Mouse (Mus musculus): ENCODE data around the gene Aspn.

The Aspn gene

DNA sequence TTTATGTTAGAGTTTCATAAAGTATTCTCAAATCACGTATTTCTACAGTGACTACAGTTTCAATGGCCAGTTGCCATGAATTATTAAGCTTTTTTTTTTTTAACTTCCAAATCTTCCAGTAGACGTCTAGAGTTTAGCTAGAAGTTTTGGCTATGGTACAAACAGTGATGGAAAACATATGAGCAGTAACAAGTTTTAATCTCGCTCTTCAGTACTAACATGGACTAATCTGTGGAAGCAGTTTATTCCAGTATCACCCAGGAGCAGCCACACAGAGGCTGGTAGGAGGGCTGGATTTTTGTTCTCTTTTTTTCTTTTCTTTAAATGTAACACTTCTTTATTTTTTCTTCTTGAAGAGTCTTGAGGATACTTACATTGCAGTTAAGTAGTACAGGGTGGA is at the start of gene Aspn:
Aspn (plus strand) TSS at position 165 of the 400 bp plus-strand sequence.
- DNase-seq (ENCODE audit: low spot score) = no peak

DNA sequence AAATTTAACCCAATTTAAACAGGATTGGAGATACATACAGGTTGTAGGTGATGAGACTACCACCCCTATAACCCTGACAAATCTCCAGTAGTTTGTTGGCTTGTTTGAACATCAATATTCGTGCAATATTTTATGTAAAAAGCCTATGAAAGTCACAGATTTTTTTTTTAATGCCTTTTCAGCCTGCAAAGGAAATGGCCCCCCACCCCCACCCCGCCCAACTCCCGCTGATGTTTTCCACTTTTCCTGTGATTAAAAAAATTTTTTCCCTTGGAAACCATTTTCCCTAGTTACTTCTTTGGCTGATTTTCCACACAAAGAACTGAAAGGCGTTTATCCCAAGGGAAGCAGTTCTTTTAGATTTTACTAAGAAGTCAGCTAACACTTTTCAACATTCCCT is 39.7 kb upstream of the Aspn start, which contains the start of gene Ecm2:
Ecm2 (plus strand) TSS at position 301 of the 400 bp plus-strand sequence.
- DNase-seq (ENCODE audit: low spot score) = no peak

DNA sequence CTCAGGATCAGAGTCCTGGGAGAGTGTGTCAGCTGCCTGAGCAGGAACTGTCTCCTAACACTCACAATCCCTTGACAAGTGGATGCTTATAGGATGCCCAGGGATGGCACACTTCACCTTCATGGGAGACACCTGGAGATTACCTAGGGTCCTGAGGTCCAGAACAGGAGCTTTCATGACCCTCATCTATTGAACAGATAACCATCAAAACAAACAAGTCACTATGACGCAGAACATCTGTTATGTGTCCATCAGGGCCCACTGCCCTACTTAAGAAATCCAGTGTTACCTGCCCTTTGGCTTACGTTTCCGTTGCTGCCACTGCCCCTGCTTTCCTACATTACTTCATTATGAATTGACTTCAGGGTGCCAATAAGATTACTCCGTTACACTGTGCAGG is 38.5 kb upstream of the Aspn start:
- no peak for DNase-seq (ENCODE audit: low spot score)

DNA sequence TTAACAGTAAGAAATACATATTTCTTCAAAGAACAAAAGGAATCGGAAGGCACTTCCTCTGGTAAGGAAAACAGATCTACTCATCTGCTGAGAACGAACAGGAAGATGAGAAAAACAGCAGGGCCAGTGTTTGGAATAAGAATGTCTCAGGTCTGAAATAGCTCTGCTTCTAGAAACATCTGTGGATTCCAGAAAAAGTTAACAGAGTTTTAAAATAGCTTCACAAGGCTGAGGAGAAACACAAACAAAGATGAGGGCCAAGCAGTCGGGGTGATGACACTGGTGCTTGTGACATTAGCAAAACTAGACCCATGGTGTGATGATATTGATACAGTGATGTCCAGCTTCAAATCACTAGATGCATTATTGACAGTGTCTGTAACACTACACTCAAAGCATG is 37.1 kb upstream of the Aspn start:
- DNase-seq (ENCODE audit: low spot score) = no peak

DNA sequence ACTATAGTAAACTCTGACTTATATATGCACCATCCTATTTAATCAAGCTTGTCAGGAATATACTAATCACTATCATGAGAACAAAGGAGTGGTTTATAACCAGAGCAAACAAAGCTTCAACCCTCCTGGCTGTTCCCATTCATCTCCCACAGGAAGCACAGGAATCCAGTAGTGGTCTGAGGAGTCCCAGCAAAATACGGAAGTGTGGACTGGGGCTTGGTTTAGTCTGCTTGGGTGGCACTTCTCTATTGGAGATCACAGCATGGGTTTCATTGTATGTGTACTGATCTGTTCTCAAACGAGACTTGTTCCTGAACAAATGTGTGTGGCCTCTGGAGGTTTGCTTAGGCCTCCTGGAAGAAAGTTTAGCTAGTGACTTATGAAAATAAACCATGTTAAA is 25.5 kb upstream of the Aspn start:
- no peak for DNase-seq (ENCODE audit: low spot score)

DNA sequence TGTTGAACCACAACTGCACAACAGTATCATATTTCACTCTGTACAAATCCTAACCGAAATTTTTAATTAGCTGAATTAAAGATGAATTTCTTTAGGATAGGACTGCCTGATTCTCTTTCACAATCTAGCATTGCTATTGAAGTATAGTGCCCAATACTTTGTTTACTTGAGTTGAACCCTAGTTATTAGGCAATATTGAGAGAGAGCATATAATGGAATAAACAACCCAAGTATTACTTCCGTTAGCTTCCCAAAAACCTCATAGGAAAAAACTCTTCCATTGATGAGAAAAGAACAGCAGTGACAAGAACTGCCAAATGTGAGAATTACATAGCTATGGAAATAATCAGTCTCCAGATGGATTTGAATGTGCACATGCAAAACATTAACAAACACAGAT is 18.0 kb upstream of the Aspn start:
- no peak for DNase-seq (ENCODE audit: low spot score)

DNA sequence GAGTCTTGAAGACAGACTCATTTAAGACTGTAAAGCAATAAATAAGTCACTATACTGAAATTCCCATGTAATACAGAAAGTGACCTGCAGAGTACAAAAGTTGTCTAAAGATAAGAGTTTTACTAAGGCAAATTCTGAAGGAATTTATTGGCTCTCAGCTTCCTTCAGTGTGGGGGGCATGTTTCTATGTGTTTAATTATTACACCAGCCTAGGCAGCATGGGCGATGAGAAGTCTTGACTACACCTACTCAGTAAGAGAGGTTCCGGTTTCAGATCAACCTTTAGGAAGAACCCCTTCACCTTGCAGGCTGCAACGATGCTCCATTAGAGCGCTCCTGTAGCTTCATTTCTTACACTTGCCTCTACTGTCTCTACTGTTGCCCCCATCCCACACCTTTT is 13.6 kb upstream of the Aspn start:
- DNase-seq (ENCODE audit: low spot score) = no peak

DNA sequence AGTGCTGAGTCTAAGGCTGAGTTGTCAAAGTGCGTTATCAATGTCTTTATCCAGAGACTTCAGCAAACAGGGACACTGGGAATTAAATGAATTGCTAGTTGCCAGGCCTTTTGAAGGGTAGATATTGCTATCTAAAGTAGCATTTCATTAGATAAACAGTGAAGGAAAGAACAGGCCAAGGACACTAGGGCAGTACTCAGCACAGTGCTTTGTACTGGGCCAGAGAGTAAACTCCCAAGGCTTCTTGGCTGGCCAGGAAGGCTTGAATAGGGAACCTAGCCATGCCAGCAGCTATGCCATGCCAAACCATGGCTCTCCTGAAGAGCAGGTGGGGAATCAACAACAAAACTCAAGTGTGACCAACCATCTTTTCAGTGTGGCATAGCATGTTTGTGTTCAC is 7.3 kb upstream of the Aspn start:
- DNase-seq (ENCODE audit: low spot score) = no peak

DNA sequence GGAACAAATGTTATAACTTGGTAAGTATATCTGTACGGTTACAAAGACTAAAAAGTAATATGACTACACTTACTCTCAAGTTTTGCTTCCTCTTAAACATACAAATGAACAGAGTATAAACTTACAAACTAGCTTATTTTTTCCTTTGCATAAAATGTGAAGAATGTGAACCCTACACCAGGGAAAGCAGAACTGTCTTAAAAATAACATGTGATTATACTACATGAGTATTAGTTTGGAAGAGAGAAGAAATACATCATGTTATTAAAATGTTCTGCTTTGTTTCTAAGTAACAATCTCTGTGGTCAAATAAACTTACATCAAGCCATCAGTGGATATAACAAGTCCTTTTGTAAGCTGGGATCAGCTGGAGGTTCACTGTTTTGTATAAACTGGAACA is 5.5 kb upstream of the Aspn start:
- no peak for DNase-seq (ENCODE audit: low spot score)

DNA sequence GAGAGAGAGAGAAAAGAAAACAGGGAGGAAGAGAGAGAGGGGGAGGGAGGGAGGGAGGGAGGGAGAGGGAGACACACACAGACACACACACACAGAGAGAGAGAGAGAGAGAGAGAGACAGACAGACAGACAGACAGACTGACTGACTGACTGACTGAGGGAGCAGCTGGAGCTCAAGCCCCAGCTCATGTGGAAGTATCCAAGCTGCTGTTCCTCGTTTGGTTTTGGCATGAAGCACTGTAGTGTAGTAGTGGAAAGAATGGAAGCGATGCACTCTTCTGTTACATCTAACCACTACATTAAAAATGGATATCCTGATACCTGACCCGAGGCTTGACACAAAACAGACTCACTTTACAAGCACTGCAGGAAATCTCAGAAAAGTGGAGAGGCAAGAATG is 1.4 kb downstream of the Aspn start:
- no peak for DNase-seq (ENCODE audit: low spot score)

DNA sequence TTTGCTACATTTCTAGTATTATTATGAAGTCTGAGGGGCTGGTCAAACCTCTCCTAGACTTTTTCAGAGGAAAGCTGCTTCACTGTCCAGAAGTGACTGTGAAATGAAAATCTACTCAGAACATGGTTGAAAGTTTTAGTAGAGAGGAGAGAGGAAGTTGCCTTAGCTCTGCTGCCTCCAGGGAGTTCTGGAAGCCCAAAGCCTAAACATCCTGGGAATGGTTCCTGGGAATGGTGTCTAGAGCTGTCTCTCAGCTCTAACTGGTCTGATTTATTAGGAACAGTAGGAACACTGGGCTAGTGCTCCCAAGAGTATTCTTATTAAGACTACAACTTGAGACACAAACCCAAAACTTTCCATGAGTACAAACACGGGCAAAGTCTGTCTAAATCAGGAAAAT is 2.3 kb downstream of the Aspn start:
- no peak for DNase-seq (ENCODE audit: low spot score)

DNA sequence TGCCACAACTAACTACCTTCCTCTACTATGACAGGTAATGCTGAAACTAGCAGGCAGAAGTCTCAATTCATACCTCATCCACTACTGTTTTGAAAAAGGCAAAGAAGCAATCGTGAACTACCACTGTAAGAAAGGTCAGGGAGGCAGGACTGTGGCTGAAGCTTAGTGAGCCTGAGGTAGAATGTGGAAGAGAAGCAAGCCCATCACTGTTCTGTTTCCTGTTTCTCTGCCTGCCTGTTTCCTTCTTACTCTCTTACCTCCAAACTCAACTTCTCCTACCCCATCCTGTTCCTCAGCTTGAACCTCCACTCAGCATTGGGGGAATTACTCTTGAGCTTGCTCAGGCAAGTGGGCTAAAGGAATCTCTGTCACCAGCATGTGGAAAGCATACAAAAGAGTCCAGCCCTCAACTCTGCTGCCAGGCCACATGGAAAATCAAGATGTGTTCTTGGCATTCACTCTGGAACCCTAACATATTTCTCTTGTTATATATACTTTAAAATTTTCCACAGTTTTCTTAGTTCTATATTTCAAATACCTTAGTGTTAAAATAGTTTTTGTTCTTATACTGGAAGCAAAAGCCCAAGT is 3.4 kb downstream of the Aspn start:
- no peak for DNase-seq (ENCODE audit: low spot score)

DNA sequence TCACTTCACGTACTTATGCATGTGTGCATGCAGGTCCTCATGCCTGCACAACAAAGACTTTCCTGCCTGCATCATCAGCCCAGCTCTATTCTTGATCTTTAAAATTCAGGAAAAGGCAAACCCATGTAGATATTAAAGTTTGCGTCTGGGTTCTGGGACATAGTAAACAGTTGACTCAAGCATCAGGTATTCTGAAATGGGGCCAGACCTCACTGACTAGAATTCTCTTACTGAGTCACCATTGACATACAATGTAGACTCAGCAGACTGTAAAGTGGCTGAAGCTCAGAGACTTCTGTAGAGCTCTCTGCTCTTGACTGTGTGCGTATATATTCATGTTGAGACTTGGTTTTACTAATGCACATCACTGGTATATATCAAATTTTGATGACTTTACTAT is 5.4 kb downstream of the Aspn start:
- no peak for DNase-seq (ENCODE audit: low spot score)

DNA sequence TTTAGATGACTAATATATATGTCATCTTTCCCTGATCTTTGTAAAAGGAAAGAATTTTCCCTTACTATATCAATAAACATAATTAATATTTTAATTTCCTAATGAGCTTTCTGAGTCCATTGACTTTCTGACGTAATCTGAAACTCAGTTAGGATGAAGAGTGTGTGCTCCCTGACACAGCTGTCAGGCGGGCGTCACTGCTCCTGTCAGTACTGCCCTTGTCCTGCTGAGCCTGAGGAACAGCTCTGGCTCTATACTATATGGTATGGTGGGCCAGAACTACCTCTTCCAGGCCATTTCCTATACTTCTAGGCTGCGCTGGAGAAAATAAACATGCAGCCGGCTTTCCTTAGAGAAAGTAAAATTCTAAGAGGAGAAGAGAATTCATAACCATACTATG is 10.3 kb downstream of the Aspn start:
- DNase-seq (ENCODE audit: low spot score) = no peak

DNA sequence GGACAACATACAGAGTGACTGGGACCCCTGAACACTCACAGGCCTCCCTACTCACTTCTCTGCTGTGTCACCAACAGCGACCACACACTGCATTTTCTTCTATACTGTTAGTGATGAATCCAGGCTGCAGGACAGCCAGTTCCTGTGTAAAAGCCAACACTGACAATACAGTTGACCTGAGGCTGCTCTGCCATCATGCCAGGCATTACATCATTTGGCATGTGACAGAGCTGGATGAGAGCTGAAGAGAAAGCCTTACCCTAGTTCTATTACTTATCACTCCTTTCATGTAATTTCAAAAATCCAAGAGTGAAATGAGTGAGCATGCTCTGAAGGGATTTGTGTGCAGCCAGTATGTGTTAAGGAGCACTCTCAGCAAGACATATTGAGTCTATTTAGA is 12.0 kb downstream of the Aspn start:
- DNase-seq (ENCODE audit: low spot score) = no peak

DNA sequence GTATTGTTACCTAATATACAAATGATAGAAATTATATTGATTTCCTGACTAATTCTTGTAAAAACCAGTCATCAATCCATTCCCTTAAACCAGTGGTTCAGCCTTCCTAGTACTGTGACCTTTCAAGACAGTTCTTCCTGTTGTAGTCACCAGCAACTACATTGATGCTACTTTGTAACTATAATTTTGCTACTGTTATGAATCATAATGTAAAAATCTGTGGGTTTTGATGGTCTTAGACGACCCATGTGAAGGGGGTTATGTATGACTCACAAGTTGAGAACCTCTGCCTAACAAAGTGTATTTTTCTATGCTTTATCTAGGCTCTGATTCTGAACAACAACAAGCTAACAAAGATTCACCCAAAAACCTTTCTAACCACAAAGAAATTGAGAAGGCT is 12.7 kb downstream of the Aspn start:
- DNase-seq (ENCODE audit: low spot score) = no peak

DNA sequence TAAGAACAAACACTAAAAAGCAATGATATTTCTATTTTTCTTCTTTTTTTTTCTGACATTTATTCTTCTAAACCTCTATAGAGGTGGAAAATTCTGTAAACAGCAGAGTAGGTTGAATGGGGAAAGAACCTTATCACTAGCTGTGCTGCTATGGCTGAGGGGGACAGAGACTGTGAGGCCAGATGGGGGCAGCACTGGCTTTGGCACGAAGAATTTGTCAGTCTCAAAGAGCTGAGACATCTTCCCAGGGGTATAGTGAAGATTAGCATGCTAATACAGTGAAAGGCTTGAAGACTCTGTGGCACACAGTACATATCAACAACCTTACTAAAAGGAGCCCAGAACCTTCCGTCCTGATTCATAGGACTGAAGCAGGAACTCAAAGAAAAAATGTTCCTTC is 14.9 kb downstream of the Aspn start:
- DNase-seq (ENCODE audit: low spot score) = no peak

DNA sequence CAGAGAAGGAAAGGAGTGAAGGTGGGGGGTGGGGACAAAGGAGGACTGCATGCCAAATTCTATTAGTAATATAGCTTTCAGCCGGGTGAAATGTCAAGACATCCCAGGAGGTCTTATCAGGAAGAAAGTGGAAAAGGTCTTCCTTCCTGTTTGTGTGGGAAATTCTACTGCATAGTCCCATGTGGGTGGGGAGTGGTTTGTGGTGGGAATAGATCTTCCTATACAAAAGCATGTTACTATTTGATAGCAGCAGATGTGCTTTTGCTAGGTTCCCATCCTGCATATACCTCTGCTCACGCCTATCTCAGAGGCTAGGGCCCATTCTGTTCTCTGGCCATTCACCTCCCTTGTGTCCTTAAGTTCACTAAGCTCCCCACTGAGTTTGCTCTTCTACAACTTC is 16.6 kb downstream of the Aspn start:
- DNase-seq (ENCODE audit: low spot score) = no peak

DNA sequence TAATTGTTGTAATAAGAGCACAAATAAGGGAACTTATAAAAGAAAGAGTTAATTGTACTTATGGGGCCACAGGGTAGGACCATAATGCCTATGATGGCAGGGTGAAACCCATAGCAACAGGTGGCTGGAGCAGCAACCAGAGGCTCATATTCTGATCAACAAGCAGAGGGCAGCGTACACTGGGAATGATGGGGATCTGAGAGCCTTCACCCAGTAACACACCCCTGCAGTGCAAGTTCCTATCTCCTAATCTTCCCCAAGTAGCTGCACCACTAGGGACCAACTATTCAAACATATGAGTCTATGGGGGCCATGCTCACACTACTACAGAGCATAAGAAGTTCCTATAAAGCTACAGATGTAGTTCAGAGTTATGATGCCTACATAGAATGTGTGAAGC is 20.1 kb downstream of the Aspn start:
- no peak for DNase-seq (ENCODE audit: low spot score)

DNA sequence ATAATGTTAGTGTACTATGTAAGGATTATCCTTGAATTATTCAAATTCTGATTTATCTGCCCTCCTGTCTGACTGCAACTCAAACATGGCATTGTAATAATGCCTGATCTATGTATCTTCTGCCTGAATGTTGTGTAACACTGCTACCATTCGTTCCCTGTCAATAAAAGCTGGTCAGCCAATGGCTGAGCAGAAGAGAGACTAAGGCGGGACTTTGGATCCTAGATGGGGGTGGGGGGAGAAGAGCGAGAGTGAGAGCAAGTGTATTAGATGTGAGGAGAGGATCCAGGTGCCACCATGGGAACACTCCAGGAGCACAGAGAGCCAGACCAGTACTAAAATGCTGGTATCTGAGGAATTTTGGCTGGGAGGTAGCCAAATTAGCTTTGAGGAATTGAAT is 26.1 kb downstream of the Aspn start:
- no peak for DNase-seq (ENCODE audit: low spot score)

DNA sequence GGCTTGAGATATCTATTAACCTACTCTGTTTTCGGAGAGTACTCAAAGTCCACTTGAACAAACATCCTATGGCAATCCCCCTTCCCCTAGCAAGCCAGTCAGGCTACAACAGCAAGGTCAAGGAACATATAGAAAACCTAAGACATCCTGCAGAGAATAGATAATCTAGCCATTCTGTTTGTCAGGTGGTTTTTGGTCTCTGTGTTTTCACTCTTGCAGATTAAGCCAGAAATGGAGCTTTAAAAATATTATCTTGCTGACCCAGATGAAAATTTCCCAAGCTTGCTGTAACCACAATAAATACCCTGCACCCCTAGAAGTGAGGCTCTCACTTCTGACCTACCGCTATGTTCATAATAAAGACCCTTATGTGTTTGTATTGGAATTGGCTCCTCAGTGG is 27.2 kb downstream of the Aspn start:
- no peak for DNase-seq (ENCODE audit: low spot score)

DNA sequence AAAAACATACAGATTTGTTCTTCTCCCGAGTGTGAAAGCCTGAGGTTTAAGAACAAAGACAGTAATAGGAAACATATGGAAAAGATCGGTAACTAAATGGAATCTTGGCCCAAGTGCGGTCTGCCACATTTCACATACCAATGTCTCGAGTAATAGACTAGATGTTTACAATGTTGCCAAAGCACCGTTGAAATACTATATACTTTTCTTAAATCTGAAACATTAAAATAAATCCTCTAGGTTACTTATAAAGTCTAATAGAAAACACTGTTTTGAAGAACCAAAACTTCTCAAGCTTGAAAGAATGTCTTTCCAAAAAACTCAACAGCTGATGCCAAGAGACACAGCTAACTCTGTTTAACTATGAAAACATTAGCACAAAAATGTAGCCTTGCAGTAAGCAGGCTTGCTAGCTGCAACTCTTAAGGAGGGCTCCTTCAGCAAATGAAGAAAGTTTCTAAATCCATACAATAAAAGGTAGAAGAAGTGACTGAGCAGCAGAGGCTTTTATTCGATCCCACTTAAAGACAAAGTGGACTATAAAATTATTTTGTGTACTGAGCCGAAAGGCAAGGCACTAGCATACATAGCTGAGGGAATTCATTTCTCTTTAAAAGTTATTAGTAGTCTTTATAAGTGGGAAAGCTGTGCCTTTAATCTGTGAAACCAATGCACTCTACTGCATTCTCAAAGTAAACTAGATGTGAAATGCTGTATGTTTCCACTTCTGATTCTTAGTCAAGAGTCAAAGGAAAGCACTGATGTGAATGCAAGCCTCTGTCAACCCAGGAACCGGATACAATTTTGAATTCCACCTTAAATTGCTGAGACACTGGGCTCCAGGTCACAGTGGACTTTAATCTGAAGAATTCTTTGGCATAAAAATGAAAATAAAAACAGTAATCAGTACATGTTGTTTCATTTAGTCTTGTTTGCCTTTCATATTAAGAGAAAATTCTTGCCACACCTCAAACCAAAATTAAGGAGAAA is 37.6 kb downstream of the Aspn start, which contains the start of gene Omd:
Omd (plus strand) TSS at position 922 of the 990 bp plus-strand sequence.
- DNase-seq (ENCODE audit: low spot score) = no peak

DNA sequence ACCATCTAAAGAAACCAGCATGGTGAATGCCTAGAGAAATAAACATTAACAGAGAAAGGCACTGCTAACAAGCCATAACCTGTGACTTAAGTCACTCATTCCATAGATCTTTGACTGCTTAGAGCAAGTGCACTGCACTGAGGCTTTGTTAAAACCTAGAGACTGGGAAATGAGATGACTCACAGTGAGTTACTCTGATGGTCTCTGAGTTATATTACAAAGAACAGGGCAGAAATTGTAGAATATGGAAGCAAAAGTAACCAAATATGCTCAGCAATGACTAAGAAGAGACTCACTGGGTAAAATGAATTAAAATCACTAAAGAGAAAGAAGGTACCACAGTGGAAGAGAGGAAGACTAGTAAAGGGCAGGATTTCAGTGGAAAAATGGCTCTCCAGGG is 39.6 kb downstream of the Aspn start:
- DNase-seq (ENCODE audit: low spot score) = no peak

Measured in urinary bladder, postnatal 10 days (tissue).